In genomic region chr2:32537360-32537905, GRCm38 (mm10) we compare ENCODE assay signal across 8 mouse cellular contexts. TPM values are rescaled to one million over a fixed set of nuclear protein-coding genes. Genes with fewer than 3 reads are reported as not detected.
DNase-seq lines count a peak whose midpoint lies in the region; ATAC-seq and TF ChIP-seq lines count a peak whose summit lies in the region.
"Had no signal": no experiment of that assay in that cellular context is flagged by ENCODE, and none has a peak within 500 bp of the region (broad histone marks: within the 10 kb centered on the region; RNA-seq: fewer than 3 reads in every experiment).

No protein-coding gene starts in this region.

- H3K79me2 ChIP-seq in CH12.LX (replicated peaks; ENCODE audit: control insufficient read depth, extremely low read depth, insufficient read depth, poor library complexity, severe bottlenecking): no peaks in the 10 kb centered on the region; the same call in 1 of the 2 replicates

- in situ Hi-C loops in CH12.LX (cut with MboI; ENCODE audit: low pct_ligation_motif_present, low pct_unique_long_range_greater_than_20kb, low sequenced_read_pairs): no loop called here

- no peak for ATAC-seq in heart, embryonic 12.5 days (ENCODE audit: insufficient number of reproducible peaks, low FRiP score)
- no peak for ATAC-seq in midbrain, embryonic 12.5 days (ENCODE audit: low FRiP score, low read depth)

- peak overlapping the region; percentile 67 to 86 (median 69) for H3K4me3 ChIP-seq in CH12.LX (replicated peaks in 1 of 3; ENCODE audit: low read depth in 2 of 3, low read length in 2 of 3, poor library complexity in 1 of 3)
- peak overlapping the region; percentile 89 for H3K4me3 ChIP-seq in heart, embryonic 12.5 days
- H3K4me3 ChIP-seq in midbrain, embryonic 12.5 days: peak overlapping the region; percentile 86

- H3K27me3 ChIP-seq in CH12.LX (replicated peaks): peaks cover 6% of the 10 kb centered on the region
- H3K27me3 ChIP-seq in heart, embryonic 12.5 days (replicated peaks): no peaks in the 10 kb centered on the region
- H3K27me3 ChIP-seq in midbrain, embryonic 12.5 days: 0 out of 2 replicates have a peak, but pooled peaks cover 4% of the 10 kb centered on the region

- DNase-seq in CH12.LX (ENCODE audit: extremely low read depth): peak; percentile 76
- DNase-seq in adrenal gland, postnatal 25 days: peak; percentile 24
- DNase-seq in kidney, postnatal 14 days: peak; percentile 65
- no peak for DNase-seq in urinary bladder, postnatal 10 days (ENCODE audit: low spot score)
- no peak for DNase-seq in left cerebral cortex, postnatal 25 days (ENCODE audit: low spot score in 2 of 2)

- H3K4me1 ChIP-seq in CH12.LX (ENCODE audit: control insufficient read depth in 1 of 2, insufficient read depth in 2 of 2): peaks cover 16 to 43% of the 10 kb centered on the region in 2 experiments
- peaks cover 57% of the 10 kb centered on the region for H3K4me1 ChIP-seq in heart, embryonic 12.5 days (replicated peaks)
- peaks cover 55% of the 10 kb centered on the region for H3K4me1 ChIP-seq in midbrain, embryonic 12.5 days

- TF ChIP-seq CTCF in CH12.LX (conservative IDR thresholded peaks at IDR 0.05 in 1 of 2, IDR thresholded peaks at IDR 0.05 in 1 of 2; ENCODE audit: low read depth in 2 of 2, low read length in 2 of 2): no peak

- TF ChIP-seq POLR2A in CH12.LX (IDR thresholded peaks at IDR 0.05; ENCODE audit: low read depth, low read length): peak; percentile 41; the same call in 1 of the 2 replicates

- H3K4me2 ChIP-seq in CH12.LX (ENCODE audit: insufficient read depth, low read depth, poor library complexity, severe bottlenecking): peak overlapping the region; percentile 89
- peak overlapping the region; percentile 90 for H3K4me2 ChIP-seq in heart, embryonic 12.5 days
- H3K4me2 ChIP-seq in midbrain, embryonic 12.5 days (replicated peaks): peak overlapping the region; percentile 76

- peak overlapping the region; percentile 68 for H3K27ac ChIP-seq in CH12.LX (ENCODE audit: insufficient read depth, low read depth)
- H3K27ac ChIP-seq in heart, embryonic 12.5 days (ENCODE audit: poor library complexity, severe bottlenecking): peak overlapping the region; percentile 86
- 0 out of 2 replicates have a peak overlapping the region, but pooled peaks have one; percentile 43 for H3K27ac ChIP-seq in midbrain, embryonic 12.5 days (replicated peaks)

- dilution Hi-C loops in CH12.LX (cut with MboI; ENCODE audit: extremely low pct_ligation_motif_present, extremely low pct_unique_long_range_greater_than_20kb, low sequenced_read_pairs): no loop called here

- TF ChIP-seq RAD21 in CH12.LX (IDR thresholded peaks at IDR 0.05; ENCODE audit: low read depth, low read length): no peak

- intact Hi-C loops in left cerebral cortex, postnatal 25 days (cut with DNase I): loop anchor here (2.0 kb wide), 1 partner anchor 29 kb away; no protein-coding TSS in a partner anchor

- no peaks in the 10 kb centered on the region for H3K9me3 ChIP-seq in CH12.LX (replicated peaks; ENCODE audit: low read length)
- no peaks in the 10 kb centered on the region for H3K9me3 ChIP-seq in heart, embryonic 12.5 days (replicated peaks)
- no peaks in the 10 kb centered on the region for H3K9me3 ChIP-seq in midbrain, embryonic 12.5 days

- H3K9ac ChIP-seq in CH12.LX (ENCODE audit: insufficient read depth, low read depth): peak overlapping the region; percentile 84
- H3K9ac ChIP-seq in heart, embryonic 12.5 days: peak overlapping the region; percentile 95; the same call in 1 of the 2 replicates
- peak overlapping the region; percentile 92 for H3K9ac ChIP-seq in midbrain, embryonic 12.5 days (replicated peaks)

- whole genome bisulfite sequencing in heart, embryonic 12.5 days: 7% methylated on average over 9 of the region's 9 CpGs
- 8% methylated on average over 9 of the region's 9 CpGs for WGBS in midbrain, embryonic 12.5 days

- TF ChIP-seq EP300 in CH12.LX (IDR thresholded peaks at IDR 0.05; ENCODE audit: low read length): no peak

- peaks cover 0 to 3% of the 10 kb centered on the region in 2 experiments for H3K36me3 ChIP-seq in CH12.LX (replicated peaks in 1 of 2; ENCODE audit: control insufficient read depth in 1 of 2, insufficient read depth in 1 of 2, low read length in 1 of 2)
- H3K36me3 ChIP-seq in heart, embryonic 12.5 days: no peaks in the 10 kb centered on the region
- no peaks in the 10 kb centered on the region for H3K36me3 ChIP-seq in midbrain, embryonic 12.5 days

TF ChIP-seq in CH12.LX, 34 proteins besides CTCF, POLR2A, EP300 and RAD21:
- TF ChIP-seq MYC (IDR thresholded peaks at IDR 0.05; ENCODE audit: low read depth, low read length): 0 out of 2 replicates have a peak, but pooled peaks have one; percentile 26
- TF ChIP-seq TBP (conservative IDR thresholded peaks at IDR 0.05; ENCODE audit: low read depth, low read length): peak; percentile 65; the same call in 1 of the 2 replicates
- no peak for TF ChIP-seq UBTF (IDR thresholded peaks at IDR 0.05; ENCODE audit: low read depth, low read length)
- no peak for TF ChIP-seq KAT2A (IDR thresholded peaks at IDR 0.05; ENCODE audit: insufficient replicate concordance, low read length)
- TF ChIP-seq BHLHE40 (IDR thresholded peaks at IDR 0.05; ENCODE audit: low read depth, low read length): peak; percentile 93
- no peak for TF ChIP-seq MAFK (IDR thresholded peaks at IDR 0.05; ENCODE audit: insufficient replicate concordance, low read length)
- TF ChIP-seq HCFC1 (IDR thresholded peaks at IDR 0.05; ENCODE audit: low read depth, low read length): peak; percentile 59; the same call in 1 of the 2 replicates
- TF ChIP-seq ETS1 (conservative IDR thresholded peaks at IDR 0.05; ENCODE audit: low read depth, low read length): no peak

RNA-seq across cellular contexts. Expression of gene Fam102a, which starts 2.3 kb away (rescaled TPM):
- 3.8 and 5.1 TPM in 2 replicates for total RNA-seq in CH12.LX (2012; rRNA removed)
- total RNA-seq in CH12.LX (2014; rRNA removed): 1.3 and 1.7 TPM in 2 replicates
- 6.7 and 7.8 TPM in 2 replicates for polyA plus RNA-seq in CH12.LX (2012; ENCODE audit: insufficient read length, low read depth)
- 32.3 and 35.5 TPM in 2 replicates for total RNA-seq in adrenal gland, postnatal 25 days (2021)
- 7.9 and 9.0 TPM in 2 replicates for polyA plus RNA-seq in heart, embryonic 12.5 days (2016; fragmentation: Nextera tagmentation; extraction: Ambion mirVana)
- 9.4 and 10.1 TPM in 2 replicates for polyA plus RNA-seq in midbrain, embryonic 12.5 days (2016; fragmentation: Nextera tagmentation; extraction: Ambion mirVana)
- total RNA-seq in left cerebral cortex, postnatal 25 days (2021): 10 to 100 TPM; 52.2 to 57.8 TPM

RNA-seq across cellular contexts. Expression of gene Dpm2, which starts 33.2 kb away (rescaled TPM):
- total RNA-seq in CH12.LX (2012; rRNA removed) (30.9 and 38.1 TPM in 2 replicates), CH12.LX (2014; rRNA removed) (29.8 and 33.8 TPM in 2 replicates)
- polyA plus RNA-seq in CH12.LX (2012; ENCODE audit: insufficient read length, low read depth): 63.6 and 65.7 TPM in 2 replicates
- total RNA-seq in adrenal gland, postnatal 25 days (2021): 63.7 and 66.8 TPM in 2 replicates
- polyA plus RNA-seq in heart, embryonic 12.5 days (2016; fragmentation: Nextera tagmentation; extraction: Ambion mirVana): 68.0 and 71.5 TPM in 2 replicates
- 109 and 121 TPM in 2 replicates for polyA plus RNA-seq in midbrain, embryonic 12.5 days (2016; fragmentation: Nextera tagmentation; extraction: Ambion mirVana)
- total RNA-seq in left cerebral cortex, postnatal 25 days (2021): 10 to 100 TPM; 76.1 to 81.8 TPM

RNA-seq across cellular contexts. Expression of gene Pip5kl1, which starts 37.2 kb away (rescaled TPM):
- total RNA-seq in CH12.LX (2012; rRNA removed): 0.64 and 1.3 TPM in 2 replicates
- 0.28 TPM in 1 of 2 replicates, not detected in the other for total RNA-seq in CH12.LX (2014; rRNA removed)
- 0.57 and 0.82 TPM in 2 replicates for polyA plus RNA-seq in CH12.LX (2012; ENCODE audit: insufficient read length, low read depth)
- total RNA-seq in adrenal gland, postnatal 25 days (2021): not detected in 2 replicates
- 0.23 and 0.33 TPM in 2 replicates for polyA plus RNA-seq in heart, embryonic 12.5 days (2016; fragmentation: Nextera tagmentation; extraction: Ambion mirVana)
- 2.7 and 3.1 TPM in 2 replicates for polyA plus RNA-seq in midbrain, embryonic 12.5 days (2016; fragmentation: Nextera tagmentation; extraction: Ambion mirVana)
- 1 to 10 TPM; 7.5 to 8.3 TPM for total RNA-seq in left cerebral cortex, postnatal 25 days (2021)

RNA-seq across cellular contexts. Expression of gene 9430097D07Rik, which starts 38.1 kb away (rescaled TPM):
- 0.13 TPM in 1 of 2 replicates, not detected in the other for total RNA-seq in CH12.LX (2012; rRNA removed)
- total RNA-seq in CH12.LX (2014; rRNA removed): not detected in 2 replicates
- not detected in 2 replicates for polyA plus RNA-seq in CH12.LX (2012; ENCODE audit: insufficient read length, low read depth)
- total RNA-seq in adrenal gland, postnatal 25 days (2021): not detected in 2 replicates
- 0.18 and 0.24 TPM in 2 replicates for polyA plus RNA-seq in heart, embryonic 12.5 days (2016; fragmentation: Nextera tagmentation; extraction: Ambion mirVana)
- polyA plus RNA-seq in midbrain, embryonic 12.5 days (2016; fragmentation: Nextera tagmentation; extraction: Ambion mirVana): 0.16 and 0.56 TPM in 2 replicates
- under 1 TPM; 0.80 to 0.94 TPM for total RNA-seq in left cerebral cortex, postnatal 25 days (2021)
- polyA plus RNA-seq: gonadal fat pad, adult 2 months had no signal

RNA-seq across cellular contexts. Expression of gene St6galnac4, which starts 49.5 kb away (rescaled TPM):
- 51.9 and 57.4 TPM in 2 replicates for total RNA-seq in CH12.LX (2012; rRNA removed)
- total RNA-seq in CH12.LX (2014; rRNA removed): 45.9 and 58.3 TPM in 2 replicates
- polyA plus RNA-seq in CH12.LX (2012; ENCODE audit: insufficient read length, low read depth): 81.7 and 87.0 TPM in 2 replicates
- 8.8 and 9.4 TPM in 2 replicates for total RNA-seq in adrenal gland, postnatal 25 days (2021)
- polyA plus RNA-seq in heart, embryonic 12.5 days (2016; fragmentation: Nextera tagmentation; extraction: Ambion mirVana): 45.6 and 47.2 TPM in 2 replicates
- 16.1 and 17.9 TPM in 2 replicates for polyA plus RNA-seq in midbrain, embryonic 12.5 days (2016; fragmentation: Nextera tagmentation; extraction: Ambion mirVana)
- total RNA-seq in left cerebral cortex, postnatal 25 days (2021): 10 to 100 TPM; 40.1 to 41.1 TPM

Comparison
In these comparisons a context has a peak if more than half of its experiments do, and no peak if none do; other contexts are left out.
1. DNase-seq: peak in CH12.LX (single experiment), adrenal gland, postnatal 25 days (single experiment) and kidney, postnatal 14 days (single experiment); none in urinary bladder, postnatal 10 days (single experiment) and left cerebral cortex, postnatal 25 days (0 of 2).
2. Peak in every context shown above with its lines, with median percentiles within 50 percentile points of each other: H3K27ac ChIP-seq, H3K4me2 ChIP-seq, H3K4me3 ChIP-seq and H3K9ac ChIP-seq.